Mouse (Mus musculus) heart, postnatal 0 days (tissue): ENCODE measurements around the gene Ppp1r12b.

Experiments
- CTCF ChIP-seq: IDR thresholded peaks from 2 replicates; pipeline ENCODE4 v1.5.1; 2016; ENCODE audit warnings: antibody characterized with exemption, control low read depth, low read depth
- EP300 ChIP-seq: IDR thresholded peaks from 2 replicates; pipeline ENCODE4 v1.6.1; 2016; ENCODE audit warnings: antibody characterized with exemption, low read depth

GRCm38 (mm10) chr1:134763250-134763649, 192.5 kb downstream of the Ppp1r12b start:
- TF ChIP-seq CTCF (no peak), EP300 (no peak)
